Mouse (Mus musculus): ENCODE measurements around the gene Hoxb2. TPM values are rescaled to one million over a fixed set of nuclear protein-coding genes. Genes with fewer than 3 reads are reported as not detected.

Hoxb2 gene
- 3.7 and 6.8 TPM in 2 replicates for polyA plus RNA-seq (2015; fragmentation: Nextera tagmentation; extraction: Ambion mirVana)

GRCm38 (mm10) chr11:96350341-96350624, at the start of gene Hoxb2:
Gene Hoxb2 (plus strand): TSS chr11:96350525.
- Histone ChIP-seq H3K36me3 (no peaks in the 10 kb centered on the region), H3K27ac (peak within 1 kb of the TSS; percentile 76; the same call in 1 of the 2 replicates), H3K9ac (no peak within 1 kb of the TSS), H3K4me3 (peak within 1 kb of the TSS; percentile 53; the same call in 1 of the 2 replicates), H3K9me3 (replicated peaks) (no peaks in the 10 kb centered on the region), H3K4me1 (replicated peaks) (peaks cover 26% of the 10 kb centered on the region), H3K4me2 (peak within 1 kb of the TSS; percentile 57; the same call in 1 of the 2 replicates), H3K27me3 (peaks cover 94% of the 10 kb centered on the region)
- 36% methylated on average over 2 of the region's 2 CpGs for WGBS
- no peak for ATAC-seq (replicated peaks; ENCODE audit: insufficient number of reproducible peaks, insufficient read depth, low FRiP score, low read depth)

GRCm38 (mm10) chr11:96301064-96301431, 49.3 kb upstream of the Hoxb2 start:
- 15% methylated on average over 10 of the region's 10 CpGs for WGBS
- Histone ChIP-seq H3K27me3 (peaks cover 100% of the 10 kb centered on the region), H3K27ac (no peak overlapping the region), H3K4me2 (no peak overlapping the region; the same call in 1 of the 2 replicates), H3K36me3 (no peaks in the 10 kb centered on the region), H3K9me3 (replicated peaks) (no peaks in the 10 kb centered on the region), H3K4me1 (replicated peaks) (peaks cover 24% of the 10 kb centered on the region), H3K4me3 (no peak overlapping the region), H3K9ac (no peak overlapping the region)
- no peak for ATAC-seq (replicated peaks; ENCODE audit: insufficient number of reproducible peaks, insufficient read depth, low FRiP score, low read depth)

GRCm38 (mm10) chr11:96301837-96302236, 48.5 kb upstream of the Hoxb2 start:
- H3K4me2 ChIP-seq, result no peak overlapping the region
- WGBS, result 9% methylated on average over 15 of the region's 15 CpGs
- ATAC-seq (replicated peaks; ENCODE audit: insufficient number of reproducible peaks, insufficient read depth, low FRiP score, low read depth), result no peak
- H3K9ac ChIP-seq, result no peak overlapping the region
- H3K36me3 ChIP-seq, result no peaks in the 10 kb centered on the region
- peaks cover 24% of the 10 kb centered on the region for H3K4me1 ChIP-seq (replicated peaks)
- no peak overlapping the region for H3K27ac ChIP-seq
- H3K9me3 ChIP-seq (replicated peaks), result no peaks in the 10 kb centered on the region
- H3K27me3 ChIP-seq, result peaks cover 100% of the 10 kb centered on the region
- H3K4me3 ChIP-seq, result no peak overlapping the region

- WGBS, result 13% methylated on average over 23 of the region's 23 CpGs
- Histone ChIP-seq H3K9me3 (replicated peaks) (no peaks in the 10 kb centered on the region), H3K9ac (no peak overlapping the region), H3K27ac (no peak overlapping the region), H3K27me3 (peaks cover 100% of the 10 kb centered on the region), H3K4me3 (no peak overlapping the region), H3K36me3 (no peaks in the 10 kb centered on the region), H3K4me1 (replicated peaks) (peaks cover 24% of the 10 kb centered on the region), H3K4me2 (peak overlapping the region; percentile 50)
- no peak for ATAC-seq (replicated peaks; ENCODE audit: insufficient number of reproducible peaks, insufficient read depth, low FRiP score, low read depth)
These were observed 47.8 kb upstream of the Hoxb2 start for GRCm38 (mm10) chr11:96302381-96303150.

- Histone ChIP-seq H3K36me3 (no peaks in the 10 kb centered on the region), H3K27ac (peak within 1 kb of the TSS; percentile 11; the same call in 1 of the 2 replicates), H3K9me3 (replicated peaks) (no peaks in the 10 kb centered on the region), H3K4me3 (peak within 1 kb of the TSS; percentile 40), H3K4me2 (peak within 1 kb of the TSS; percentile 50), H3K9ac (peak within 1 kb of the TSS; percentile 34; the same call in 1 of the 2 replicates), H3K27me3 (peaks cover 100% of the 10 kb centered on the region), H3K4me1 (replicated peaks) (peaks cover 24% of the 10 kb centered on the region)
- no peak; the same call in 1 of the 2 replicates for ATAC-seq (replicated peaks; ENCODE audit: insufficient number of reproducible peaks, insufficient read depth, low FRiP score, low read depth)
- WGBS, result under 1% methylated on average over 69 of the region's 69 CpGs
These were observed 46.9 kb upstream of the Hoxb2 start, which contains the start of gene Hoxb5 for GRCm38 (mm10) chr11:96303151-96304099. Gene Hoxb5 (plus strand): TSS chr11:96303336.

- Histone ChIP-seq H3K27ac (no peak overlapping the region), H3K9me3 (replicated peaks) (no peaks in the 10 kb centered on the region), H3K4me1 (replicated peaks) (peaks cover 19% of the 10 kb centered on the region), H3K36me3 (no peaks in the 10 kb centered on the region), H3K4me2 (peak overlapping the region; percentile 50), H3K4me3 (peak overlapping the region; percentile 40), H3K9ac (no peak overlapping the region), H3K27me3 (peaks cover 100% of the 10 kb centered on the region)
- ATAC-seq (replicated peaks; ENCODE audit: insufficient number of reproducible peaks, insufficient read depth, low FRiP score, low read depth), result no peak
- 6% methylated on average over 38 of the region's 38 CpGs for WGBS
These were observed 45.7 kb upstream of the Hoxb2 start for GRCm38 (mm10) chr11:96304381-96305195.

GRCm38 (mm10) chr11:96305505-96306182, 44.7 kb upstream of the Hoxb2 start:
- H3K4me2 ChIP-seq, result no peak overlapping the region; the same call in 1 of the 2 replicates
- no peak overlapping the region for H3K27ac ChIP-seq
- no peak overlapping the region for H3K9ac ChIP-seq

GRCm38 (mm10) chr11:96306183-96306907, 44.0 kb upstream of the Hoxb2 start:
- Histone ChIP-seq H3K9me3 (replicated peaks) (no peaks in the 10 kb centered on the region), H3K4me1 (replicated peaks) (peaks cover 17% of the 10 kb centered on the region; the same call in 1 of the 2 replicates), H3K36me3 (no peaks in the 10 kb centered on the region), H3K4me2 (no peak overlapping the region), H3K27me3 (peaks cover 100% of the 10 kb centered on the region), H3K27ac (no peak overlapping the region), H3K4me3 (no peak overlapping the region; the same call in 1 of the 2 replicates), H3K9ac (no peak overlapping the region)
- WGBS, result 30% methylated on average over 7 of the region's 7 CpGs
- ATAC-seq (replicated peaks; ENCODE audit: insufficient number of reproducible peaks, insufficient read depth, low FRiP score, low read depth), result no peak

More at GRCm38 (mm10) chr11:96305505-96306182, 44.7 kb upstream of the Hoxb2 start:
- H3K36me3 ChIP-seq, result no peaks in the 10 kb centered on the region
- H3K4me1 ChIP-seq (replicated peaks), result peaks cover 14% of the 10 kb centered on the region
- no peak for ATAC-seq (replicated peaks; ENCODE audit: insufficient number of reproducible peaks, insufficient read depth, low FRiP score, low read depth)
- H3K9me3 ChIP-seq (replicated peaks), result no peaks in the 10 kb centered on the region
- H3K4me3 ChIP-seq, result no peak overlapping the region
- 70% methylated on average over 6 of the region's 6 CpGs for WGBS
- peaks cover 100% of the 10 kb centered on the region for H3K27me3 ChIP-seq

GRCm38 (mm10) chr11:96306908-96307269, 43.4 kb upstream of the Hoxb2 start:
- Histone ChIP-seq H3K4me3 (no peak overlapping the region; the same call in 1 of the 2 replicates), H3K9me3 (replicated peaks) (no peaks in the 10 kb centered on the region), H3K4me1 (replicated peaks) (peaks cover 20% of the 10 kb centered on the region), H3K4me2 (no peak overlapping the region), H3K36me3 (no peaks in the 10 kb centered on the region), H3K9ac (no peak overlapping the region), H3K27me3 (peaks cover 99% of the 10 kb centered on the region), H3K27ac (no peak overlapping the region)
- 18% methylated on average over 13 of the region's 13 CpGs for WGBS
- no peak for ATAC-seq (replicated peaks; ENCODE audit: insufficient number of reproducible peaks, insufficient read depth, low FRiP score, low read depth)

- no peak for ATAC-seq (replicated peaks; ENCODE audit: insufficient number of reproducible peaks, insufficient read depth, low FRiP score, low read depth)
- Histone ChIP-seq H3K27ac (no peak overlapping the region; the same call in 1 of the 2 replicates), H3K4me2 (no peak overlapping the region), H3K27me3 (peaks cover 99% of the 10 kb centered on the region), H3K9ac (no peak overlapping the region), H3K4me1 (replicated peaks) (peaks cover 18% of the 10 kb centered on the region), H3K36me3 (no peaks in the 10 kb centered on the region), H3K9me3 (replicated peaks) (no peaks in the 10 kb centered on the region), H3K4me3 (no peak overlapping the region)
- WGBS, result 34% methylated on average over 4 of the region's 4 CpGs
These were observed 41.6 kb upstream of the Hoxb2 start for GRCm38 (mm10) chr11:96308763-96309162.
